Mouse (Mus musculus): ENCODE measurements around the gene Olfr1138. TPM values are rescaled to one million over a fixed set of nuclear protein-coding genes. Genes with fewer than 3 reads are reported as not detected.

Olfr1138 gene
- total RNA-seq (2014; rRNA removed): not detected in 2 replicates
- polyA plus RNA-seq (2015; fragmentation: Nextera tagmentation; extraction: Ambion mirVana): not detected in 2 replicates

DNA sequence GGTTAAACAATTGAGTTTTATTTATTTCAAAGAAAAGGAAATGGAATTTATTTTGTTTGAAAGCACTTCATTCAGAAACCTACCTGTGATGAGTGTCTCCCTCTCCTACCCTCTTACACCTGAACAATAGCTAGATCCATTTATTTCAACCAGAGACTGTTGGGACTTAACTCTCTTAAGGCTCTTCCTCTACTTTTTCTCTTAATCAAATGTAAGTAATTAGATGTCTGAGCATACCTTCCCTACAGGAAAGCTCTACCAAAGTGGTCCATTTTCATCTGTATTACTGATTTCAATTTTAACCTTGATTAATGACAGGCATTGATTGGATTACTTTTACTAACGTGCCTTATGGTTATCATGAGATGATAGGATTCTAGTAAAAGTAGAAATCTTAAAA, at the start of gene Olfr1138:
Olfr1138 (minus strand) TSS at position 101 of the 400 bp plus-strand sequence.
- ATAC-seq: no peak
- no peaks in the 10 kb centered on the region for H3K4me1 ChIP-seq (ENCODE audit: insufficient read depth, low read length)
- H3K36me3 ChIP-seq (ENCODE audit: insufficient read depth, low read length): no peaks in the 10 kb centered on the region
- TF ChIP-seq CTCF (IDR thresholded peaks at IDR 0.05; ENCODE audit: low read depth): no peak
- H3K27ac ChIP-seq: no peak within 1 kb of the TSS
- 80% methylated on average over 1 of the region's 1 CpGs for WGBS
- no peak within 1 kb of the TSS for H3K4me3 ChIP-seq (ENCODE audit: low read length)
- H3K27me3 ChIP-seq (ENCODE audit: insufficient read depth, low read length): no peaks in the 10 kb centered on the region
- H3K9ac ChIP-seq (replicated peaks; ENCODE audit: low read length): no peak within 1 kb of the TSS
- no peak for DNase-seq (ENCODE audit: low spot score)
- no peak within 1 kb of the TSS for H3K4me2 ChIP-seq (ENCODE audit: low read depth, low read length)
- H3K9me3 ChIP-seq (ENCODE audit: low read length): no peaks in the 10 kb centered on the region

DNA sequence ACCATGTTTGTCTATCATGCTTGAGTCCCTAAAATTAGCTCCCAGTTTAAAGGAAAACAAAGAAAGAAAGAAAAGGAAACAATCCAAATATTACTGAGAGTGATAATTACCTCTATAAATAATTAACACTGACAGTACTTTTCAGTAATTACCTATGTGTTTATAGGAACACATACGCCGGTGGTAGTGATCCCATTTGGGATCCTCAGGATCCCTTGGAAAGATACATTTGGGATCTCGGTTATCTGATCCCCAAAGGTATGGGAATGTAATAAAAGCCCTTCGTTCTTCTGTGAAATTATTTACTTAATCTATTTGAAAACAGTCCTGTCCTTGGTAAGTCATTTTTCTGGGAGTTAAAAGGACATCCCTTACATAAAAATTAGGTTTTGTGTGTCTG, 39.4 kb upstream of the Olfr1138 start, which contains the start of gene Olfr152:
Olfr152 (plus strand) TSS at position 301 of the 400 bp plus-strand sequence.
- Histone ChIP-seq H3K4me3 (ENCODE audit: low read length) (no peak within 1 kb of the TSS), H3K27me3 (ENCODE audit: insufficient read depth, low read length) (no peaks in the 10 kb centered on the region), H3K9ac (replicated peaks; ENCODE audit: low read length) (no peak within 1 kb of the TSS), H3K9me3 (ENCODE audit: low read length) (no peaks in the 10 kb centered on the region), H3K4me2 (ENCODE audit: low read depth, low read length) (no peak within 1 kb of the TSS), H3K27ac (no peak within 1 kb of the TSS), H3K36me3 (ENCODE audit: insufficient read depth, low read length) (no peaks in the 10 kb centered on the region), H3K4me1 (ENCODE audit: insufficient read depth, low read length) (no peaks in the 10 kb centered on the region)
- 75% methylated on average over 4 of the region's 4 CpGs for WGBS
- ATAC-seq: no peak
- no peak for DNase-seq (ENCODE audit: low spot score)
- TF ChIP-seq CTCF (IDR thresholded peaks at IDR 0.05; ENCODE audit: low read depth): no peak

DNA sequence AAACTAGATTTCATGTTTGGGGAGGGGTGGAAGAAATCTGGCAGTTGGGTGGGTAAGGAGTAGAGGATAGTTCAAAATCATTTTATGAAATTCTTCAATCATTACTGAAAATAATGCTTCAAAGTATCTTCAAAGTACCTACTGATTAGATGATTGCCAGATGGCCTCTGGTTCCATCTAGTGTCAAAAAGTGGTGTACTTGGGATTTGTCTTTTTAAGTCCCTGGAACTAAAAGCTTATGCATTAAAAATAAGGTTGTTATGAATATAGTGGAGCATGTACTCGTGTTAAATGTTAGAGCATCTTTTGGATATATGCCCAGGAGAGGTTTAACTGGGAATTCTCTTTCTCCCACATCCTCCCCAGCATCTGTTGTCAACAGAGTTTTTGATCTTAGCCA, 36.4 kb upstream of the Olfr1138 start:
- H3K4me2 ChIP-seq (ENCODE audit: low read depth, low read length): no peak overlapping the region
- H3K4me3 ChIP-seq (ENCODE audit: low read length): no peak overlapping the region
- H3K9me3 ChIP-seq (ENCODE audit: low read length): no peaks in the 10 kb centered on the region
- 44% methylated on average over 1 of the region's 1 CpGs for WGBS
- no peak for ATAC-seq
- H3K27me3 ChIP-seq (ENCODE audit: insufficient read depth, low read length): no peaks in the 10 kb centered on the region
- DNase-seq (ENCODE audit: low spot score): no peak
- H3K27ac ChIP-seq: no peak overlapping the region
- TF ChIP-seq CTCF (IDR thresholded peaks at IDR 0.05; ENCODE audit: low read depth): no peak; the same call in 1 of the 2 replicates
- H3K9ac ChIP-seq (replicated peaks; ENCODE audit: low read length): no peak overlapping the region
- H3K4me1 ChIP-seq (ENCODE audit: insufficient read depth, low read length): no peaks in the 10 kb centered on the region
- H3K36me3 ChIP-seq (ENCODE audit: insufficient read depth, low read length): no peaks in the 10 kb centered on the region

GRCm38 (mm10) chr2:87753891-87754290, 14.1 kb upstream of the Olfr1138 start, which contains the start of gene Olfr1141:
Gene Olfr1141, minus strand, starts transcription at chr2:87753991.
- Histone ChIP-seq H3K4me3 (ENCODE audit: low read length) (no peak within 1 kb of the TSS), H3K9me3 (ENCODE audit: low read length) (no peaks in the 10 kb centered on the region), H3K36me3 (ENCODE audit: insufficient read depth, low read length) (no peaks in the 10 kb centered on the region), H3K27ac (no peak within 1 kb of the TSS), H3K9ac (replicated peaks; ENCODE audit: low read length) (no peak within 1 kb of the TSS), H3K27me3 (ENCODE audit: insufficient read depth, low read length) (no peaks in the 10 kb centered on the region), H3K4me2 (ENCODE audit: low read depth, low read length) (no peak within 1 kb of the TSS), H3K4me1 (ENCODE audit: insufficient read depth, low read length) (no peaks in the 10 kb centered on the region)
- DNase-seq (ENCODE audit: low spot score): no peak
- no peak for ATAC-seq
- TF ChIP-seq CTCF (IDR thresholded peaks at IDR 0.05; ENCODE audit: low read depth): no peak
- 77% methylated on average over 1 of the region's 1 CpGs for WGBS

DNA sequence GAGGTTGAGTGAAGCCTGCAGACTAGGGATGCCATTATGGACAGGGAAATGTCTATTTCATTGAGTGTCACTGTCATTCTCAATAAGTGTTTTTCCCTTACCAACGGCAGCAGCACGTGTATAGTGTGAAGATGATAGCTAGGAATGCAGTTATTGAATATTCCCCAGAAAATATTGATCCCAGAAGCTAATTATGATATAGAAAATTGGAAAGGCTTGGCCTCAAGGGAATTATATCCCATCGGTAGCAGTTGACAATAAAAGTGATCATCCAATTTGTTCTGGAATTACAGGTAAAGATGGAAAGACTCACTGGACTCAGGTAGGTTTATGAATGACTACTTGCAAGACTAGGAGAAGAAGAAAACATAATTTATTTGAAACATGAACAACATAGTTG, 3.7 kb upstream of the Olfr1138 start, which contains the start of gene Olfr1140:
Olfr1140 (plus strand) TSS at position 301 of the 400 bp plus-strand sequence.
- no peaks in the 10 kb centered on the region for H3K36me3 ChIP-seq (ENCODE audit: insufficient read depth, low read length)
- no peak for TF ChIP-seq CTCF (IDR thresholded peaks at IDR 0.05; ENCODE audit: low read depth)
- H3K4me1 ChIP-seq (ENCODE audit: insufficient read depth, low read length): no peaks in the 10 kb centered on the region
- no peak within 1 kb of the TSS for H3K4me3 ChIP-seq (ENCODE audit: low read length)
- no peaks in the 10 kb centered on the region for H3K27me3 ChIP-seq (ENCODE audit: insufficient read depth, low read length)
- no peak within 1 kb of the TSS for H3K9ac ChIP-seq (replicated peaks; ENCODE audit: low read length)
- no peak within 1 kb of the TSS for H3K27ac ChIP-seq
- H3K9me3 ChIP-seq (ENCODE audit: low read length): no peaks in the 10 kb centered on the region
- DNase-seq (ENCODE audit: low spot score): no peak
- ATAC-seq: no peak
- whole genome bisulfite sequencing: 73% methylated on average over 3 of the region's 3 CpGs
- H3K4me2 ChIP-seq (ENCODE audit: low read depth, low read length): no peak within 1 kb of the TSS

GRCm38 (mm10) chr2:87713079-87713478, 26.7 kb downstream of the Olfr1138 start, which contains the start of gene Olfr1137:
Gene Olfr1137, minus strand, starts transcription at chr2:87713179.
- Histone ChIP-seq H3K4me2 (ENCODE audit: low read depth, low read length) (no peak within 1 kb of the TSS), H3K9ac (replicated peaks; ENCODE audit: low read length) (no peak within 1 kb of the TSS), H3K9me3 (ENCODE audit: low read length) (no peaks in the 10 kb centered on the region), H3K27me3 (ENCODE audit: insufficient read depth, low read length) (no peaks in the 10 kb centered on the region), H3K27ac (no peak within 1 kb of the TSS), H3K4me3 (ENCODE audit: low read length) (no peak within 1 kb of the TSS), H3K36me3 (ENCODE audit: insufficient read depth, low read length) (no peaks in the 10 kb centered on the region), H3K4me1 (ENCODE audit: insufficient read depth, low read length) (no peaks in the 10 kb centered on the region)
- no peak for TF ChIP-seq CTCF (IDR thresholded peaks at IDR 0.05; ENCODE audit: low read depth)
- DNase-seq (ENCODE audit: low spot score) (no peak), ATAC-seq (no peak)

DNA sequence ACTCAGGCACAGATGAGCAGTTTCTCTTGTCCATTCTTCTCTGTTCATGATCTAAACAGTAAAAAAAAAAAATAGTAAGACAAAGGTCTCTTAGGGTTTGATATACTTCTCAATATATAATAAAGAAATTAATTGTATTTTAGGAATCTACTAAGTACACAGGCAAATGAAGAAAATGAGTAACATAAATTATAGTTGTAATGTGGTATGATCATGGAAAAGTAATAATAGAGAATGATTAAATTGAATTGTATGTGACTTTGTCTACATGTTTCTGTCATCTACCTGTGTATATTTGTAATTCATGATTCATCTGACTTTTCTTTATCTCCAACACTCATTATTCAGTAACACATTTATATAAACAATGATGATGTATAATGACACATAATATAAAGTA, 45.9 kb downstream of the Olfr1138 start, which contains the start of gene Olfr1136:
Olfr1136 (minus strand) TSS at position 101 of the 400 bp plus-strand sequence.
- ATAC-seq (no peak), DNase-seq (ENCODE audit: low spot score) (no peak)
- no peaks in the 10 kb centered on the region for H3K36me3 ChIP-seq (ENCODE audit: insufficient read depth, low read length)
- no peak within 1 kb of the TSS for H3K9ac ChIP-seq (replicated peaks; ENCODE audit: low read length)
- H3K27me3 ChIP-seq (ENCODE audit: insufficient read depth, low read length): no peaks in the 10 kb centered on the region
- no peak within 1 kb of the TSS for H3K4me2 ChIP-seq (ENCODE audit: low read depth, low read length)
- H3K4me1 ChIP-seq (ENCODE audit: insufficient read depth, low read length): no peaks in the 10 kb centered on the region
- H3K4me3 ChIP-seq (ENCODE audit: low read length): no peak within 1 kb of the TSS
- TF ChIP-seq CTCF (IDR thresholded peaks at IDR 0.05; ENCODE audit: low read depth): no peak
- no peaks in the 10 kb centered on the region for H3K9me3 ChIP-seq (ENCODE audit: low read length)
- no peak within 1 kb of the TSS for H3K27ac ChIP-seq

Other genes with a start within 250 kb of the Olfr1138 start
- gene Pramel7, start 242.9 kb downstream of the Olfr1138 start, total RNA-seq (2014; rRNA removed): not detected in 2 replicates
- not detected in 2 replicates for gene Pramel7, start 242.9 kb downstream of the Olfr1138 start, polyA plus RNA-seq (2015; fragmentation: Nextera tagmentation; extraction: Ambion mirVana)
- not detected in 2 replicates for gene Pramel6, start 233.4 kb downstream of the Olfr1138 start, total RNA-seq (2014; rRNA removed)
- gene Pramel6, start 233.4 kb downstream of the Olfr1138 start, polyA plus RNA-seq (2015; fragmentation: Nextera tagmentation; extraction: Ambion mirVana): not detected in 2 replicates
- gene Olfr153, start 208.2 kb downstream of the Olfr1138 start, total RNA-seq (2014; rRNA removed): 0.14 TPM in 1 of 2 replicates, not detected in the other
- gene Olfr153, start 208.2 kb downstream of the Olfr1138 start, polyA plus RNA-seq (2015; fragmentation: Nextera tagmentation; extraction: Ambion mirVana): not detected in 2 replicates
- not detected in 2 replicates for gene Olfr1128, start 194.4 kb downstream of the Olfr1138 start, total RNA-seq (2014; rRNA removed)
- gene Olfr1128, start 194.4 kb downstream of the Olfr1138 start, polyA plus RNA-seq (2015; fragmentation: Nextera tagmentation; extraction: Ambion mirVana): not detected in 2 replicates
- not detected in 2 replicates for gene Olfr1129, start 166.1 kb downstream of the Olfr1138 start, total RNA-seq (2014; rRNA removed)
- not detected in 2 replicates for gene Olfr1129, start 166.1 kb downstream of the Olfr1138 start, polyA plus RNA-seq (2015; fragmentation: Nextera tagmentation; extraction: Ambion mirVana)
- gene Olfr1130, start 133.8 kb downstream of the Olfr1138 start, total RNA-seq (2014; rRNA removed): not detected in 2 replicates
- gene Olfr1130, start 133.8 kb downstream of the Olfr1138 start, polyA plus RNA-seq (2015; fragmentation: Nextera tagmentation; extraction: Ambion mirVana): not detected in 2 replicates
- not detected in 2 replicates for gene Olfr1131, start 112.9 kb downstream of the Olfr1138 start, total RNA-seq (2014; rRNA removed)
- gene Olfr1131, start 112.9 kb downstream of the Olfr1138 start, polyA plus RNA-seq (2015; fragmentation: Nextera tagmentation; extraction: Ambion mirVana): not detected in 2 replicates
- gene Olfr1132, start 102.4 kb downstream of the Olfr1138 start, total RNA-seq (2014; rRNA removed): not detected in 2 replicates
- gene Olfr1132, start 102.4 kb downstream of the Olfr1138 start, polyA plus RNA-seq (2015; fragmentation: Nextera tagmentation; extraction: Ambion mirVana): not detected in 2 replicates
- gene Olfr1133, start 92.6 kb downstream of the Olfr1138 start, total RNA-seq (2014; rRNA removed): not detected in 2 replicates
- gene Olfr1133, start 92.6 kb downstream of the Olfr1138 start, polyA plus RNA-seq (2015; fragmentation: Nextera tagmentation; extraction: Ambion mirVana): not detected in 2 replicates
- gene Olfr1134, start 81.5 kb downstream of the Olfr1138 start, total RNA-seq (2014; rRNA removed): not detected in 2 replicates
- not detected in 2 replicates for gene Olfr1134, start 81.5 kb downstream of the Olfr1138 start, polyA plus RNA-seq (2015; fragmentation: Nextera tagmentation; extraction: Ambion mirVana)
- gene Olfr1135, start 66.3 kb downstream of the Olfr1138 start, total RNA-seq (2014; rRNA removed): not detected in 2 replicates
- gene Olfr1135, start 66.3 kb downstream of the Olfr1138 start, polyA plus RNA-seq (2015; fragmentation: Nextera tagmentation; extraction: Ambion mirVana): not detected in 2 replicates
- not detected in 2 replicates for gene Olfr1136, start 46.0 kb downstream of the Olfr1138 start, total RNA-seq (2014; rRNA removed)
- gene Olfr1136, start 46.0 kb downstream of the Olfr1138 start, polyA plus RNA-seq (2015; fragmentation: Nextera tagmentation; extraction: Ambion mirVana): not detected in 2 replicates
- gene Olfr1137, start 26.8 kb downstream of the Olfr1138 start, total RNA-seq (2014; rRNA removed): not detected in 2 replicates
- not detected in 2 replicates for gene Olfr1137, start 26.8 kb downstream of the Olfr1138 start, polyA plus RNA-seq (2015; fragmentation: Nextera tagmentation; extraction: Ambion mirVana)
- gene Olfr1140, start 3.8 kb upstream of the Olfr1138 start, total RNA-seq (2014; rRNA removed): not detected in 2 replicates
- gene Olfr1140, start 3.8 kb upstream of the Olfr1138 start, polyA plus RNA-seq (2015; fragmentation: Nextera tagmentation; extraction: Ambion mirVana): 0.20 TPM in 1 of 2 replicates, not detected in the other
- not detected in 2 replicates for gene Olfr1141, start 14.0 kb upstream of the Olfr1138 start, total RNA-seq (2014; rRNA removed)
- gene Olfr1141, start 14.0 kb upstream of the Olfr1138 start, polyA plus RNA-seq (2015; fragmentation: Nextera tagmentation; extraction: Ambion mirVana): not detected in 2 replicates
- gene Olfr152, start 39.5 kb upstream of the Olfr1138 start, total RNA-seq (2014; rRNA removed): not detected in 2 replicates
- gene Olfr152, start 39.5 kb upstream of the Olfr1138 start, polyA plus RNA-seq (2015; fragmentation: Nextera tagmentation; extraction: Ambion mirVana): not detected in 2 replicates
- gene Olfr1143, start 60.6 kb upstream of the Olfr1138 start, total RNA-seq (2014; rRNA removed): not detected in 2 replicates
- gene Olfr1143, start 60.6 kb upstream of the Olfr1138 start, polyA plus RNA-seq (2015; fragmentation: Nextera tagmentation; extraction: Ambion mirVana): not detected in 2 replicates
- gene Olfr1145, start 69.8 kb upstream of the Olfr1138 start, total RNA-seq (2014; rRNA removed): not detected in 2 replicates
- not detected in 2 replicates for gene Olfr1145, start 69.8 kb upstream of the Olfr1138 start, polyA plus RNA-seq (2015; fragmentation: Nextera tagmentation; extraction: Ambion mirVana)
- gene Olfr1148, start 90.6 kb upstream of the Olfr1138 start, total RNA-seq (2014; rRNA removed): not detected in 2 replicates
- not detected in 2 replicates for gene Olfr1148, start 90.6 kb upstream of the Olfr1138 start, polyA plus RNA-seq (2015; fragmentation: Nextera tagmentation; extraction: Ambion mirVana)
- not detected in 2 replicates for gene Olfr1150-ps1, start 104.0 kb upstream of the Olfr1138 start, total RNA-seq (2014; rRNA removed)
- not detected in 2 replicates for gene Olfr1150-ps1, start 104.0 kb upstream of the Olfr1138 start, polyA plus RNA-seq (2015; fragmentation: Nextera tagmentation; extraction: Ambion mirVana)
- not detected in 2 replicates for gene Olfr1151, start 115.9 kb upstream of the Olfr1138 start, total RNA-seq (2014; rRNA removed)
- not detected in 2 replicates for gene Olfr1151, start 115.9 kb upstream of the Olfr1138 start, polyA plus RNA-seq (2015; fragmentation: Nextera tagmentation; extraction: Ambion mirVana)
- not detected in 2 replicates for gene Olfr1152, start 126.5 kb upstream of the Olfr1138 start, total RNA-seq (2014; rRNA removed)
- gene Olfr1152, start 126.5 kb upstream of the Olfr1138 start, polyA plus RNA-seq (2015; fragmentation: Nextera tagmentation; extraction: Ambion mirVana): not detected in 2 replicates
- gene Olfr1153, start 155.0 kb upstream of the Olfr1138 start, total RNA-seq (2014; rRNA removed): not detected in 2 replicates
- not detected in 2 replicates for gene Olfr1153, start 155.0 kb upstream of the Olfr1138 start, polyA plus RNA-seq (2015; fragmentation: Nextera tagmentation; extraction: Ambion mirVana)
- not detected in 2 replicates for gene Olfr1154, start 165.2 kb upstream of the Olfr1138 start, total RNA-seq (2014; rRNA removed)
- gene Olfr1154, start 165.2 kb upstream of the Olfr1138 start, polyA plus RNA-seq (2015; fragmentation: Nextera tagmentation; extraction: Ambion mirVana): not detected in 2 replicates
- not detected in 2 replicates for gene Olfr1155, start 205.2 kb upstream of the Olfr1138 start, total RNA-seq (2014; rRNA removed)
- not detected in 2 replicates for gene Olfr1155, start 205.2 kb upstream of the Olfr1138 start, polyA plus RNA-seq (2015; fragmentation: Nextera tagmentation; extraction: Ambion mirVana)
- gene Olfr1156, start 213.1 kb upstream of the Olfr1138 start, total RNA-seq (2014; rRNA removed): not detected in 2 replicates
- not detected in 2 replicates for gene Olfr1156, start 213.1 kb upstream of the Olfr1138 start, polyA plus RNA-seq (2015; fragmentation: Nextera tagmentation; extraction: Ambion mirVana)
- gene Olfr1157, start 228.3 kb upstream of the Olfr1138 start, total RNA-seq (2014; rRNA removed): not detected in 2 replicates
- not detected in 2 replicates for gene Olfr1157, start 228.3 kb upstream of the Olfr1138 start, polyA plus RNA-seq (2015; fragmentation: Nextera tagmentation; extraction: Ambion mirVana)
- gene Olfr74, start 234.7 kb upstream of the Olfr1138 start, total RNA-seq (2014; rRNA removed): not detected in 2 replicates
- gene Olfr74, start 234.7 kb upstream of the Olfr1138 start, polyA plus RNA-seq (2015; fragmentation: Nextera tagmentation; extraction: Ambion mirVana): not detected in 2 replicates